8 mouse cellular contexts compared by ENCODE assay signal in the genomic region with DNA sequence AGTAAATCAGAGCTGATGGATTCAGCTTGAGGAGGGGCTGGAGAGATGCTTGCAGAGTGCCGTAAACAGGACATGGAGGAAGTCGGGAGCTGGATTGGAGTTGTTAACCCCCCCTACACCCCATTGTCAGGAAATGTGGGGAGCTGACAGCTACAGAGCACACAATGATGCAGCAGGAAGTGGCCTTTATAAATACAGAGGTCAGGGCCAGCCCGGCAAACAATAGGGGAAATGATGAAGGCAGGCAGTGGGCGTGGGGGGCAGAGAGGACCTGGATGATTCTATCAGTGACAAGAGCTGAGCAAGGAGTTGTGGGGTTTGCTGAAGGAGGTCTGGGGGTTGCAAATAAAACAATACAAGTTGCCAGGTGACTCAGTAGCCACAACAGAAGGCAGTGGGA.
DNase-seq lines count a peak whose midpoint lies in the region; ATAC-seq lines count a peak whose summit lies in the region.

No protein-coding gene starts in this region.

- DNase-seq in adrenal gland, adult 2 months, result peak; percentile 65
- peak; percentile 22 for DNase-seq in embryonic facial prominence, embryonic 10.5 days (ENCODE audit: low spot score)
- DNase-seq in kidney, adult 18-20 months, result peak; percentile 56
- peak; percentile 88 for DNase-seq in lung, postnatal 36 days
- no peak for DNase-seq in cerebellum, adult 9-10 months
- no peak for DNase-seq in layer of hippocampus, postnatal 14 days (ENCODE audit: low spot score in 2 of 2)
- no peak for DNase-seq in frontal cortex, postnatal 25 days (ENCODE audit: low spot score in 2 of 2)

- peaks cover 19% of the 10 kb centered on the region for H3K4me1 ChIP-seq in embryonic facial prominence, embryonic 10.5 days

- no peak for ATAC-seq in megakaryocyte-erythroid progenitor cell, adult 5-6 weeks (replicated peaks; ENCODE audit: low FRiP score, low TSS enrichment, poor library complexity, severe bottlenecking)

- WGBS in embryonic facial prominence, embryonic 10.5 days, result 69% methylated on average over 4 of the region's 4 CpGs

- H3K27me3 ChIP-seq in embryonic facial prominence, embryonic 10.5 days (replicated peaks; ENCODE audit: low read depth, poor library complexity, severe bottlenecking), result no peaks in the 10 kb centered on the region

- no peak overlapping the region for H3K4me3 ChIP-seq in embryonic facial prominence, embryonic 10.5 days

- no peaks in the 10 kb centered on the region for H3K36me3 ChIP-seq in embryonic facial prominence, embryonic 10.5 days (replicated peaks)

- 0 out of 2 replicates have a peak overlapping the region, but pooled peaks have one; percentile 16 for H3K27ac ChIP-seq in embryonic facial prominence, embryonic 10.5 days (replicated peaks)

- no peaks in the 10 kb centered on the region for H3K9me3 ChIP-seq in embryonic facial prominence, embryonic 10.5 days

Comparison
In these comparisons a context has a peak if more than half of its experiments do, and no peak if none do; other contexts are left out.
1. DNase-seq: peak in adrenal gland, adult 2 months (single experiment), embryonic facial prominence, embryonic 10.5 days (single experiment), kidney, adult 18-20 months (single experiment) and lung, postnatal 36 days (single experiment); none in cerebellum, adult 9-10 months (single experiment), layer of hippocampus, postnatal 14 days (0 of 2) and frontal cortex, postnatal 25 days (0 of 2).